Mouse (Mus musculus): Measurements from ENCODE around the gene Ago1.

Gene Ago1

GRCm38 (mm10) chr4:126415707-126416106, 52.7 kb downstream of the Ago1 start:
- no peak for DNase-seq (ENCODE audit: low read depth, low spot score)

GRCm38 (mm10) chr4:126412526-126412925, 55.9 kb downstream of the Ago1 start:
- no peak for DNase-seq (ENCODE audit: low read depth, low spot score)
